Mouse (Mus musculus): ENCODE results near the gene Cpm.

Cpm gene

DNA sequence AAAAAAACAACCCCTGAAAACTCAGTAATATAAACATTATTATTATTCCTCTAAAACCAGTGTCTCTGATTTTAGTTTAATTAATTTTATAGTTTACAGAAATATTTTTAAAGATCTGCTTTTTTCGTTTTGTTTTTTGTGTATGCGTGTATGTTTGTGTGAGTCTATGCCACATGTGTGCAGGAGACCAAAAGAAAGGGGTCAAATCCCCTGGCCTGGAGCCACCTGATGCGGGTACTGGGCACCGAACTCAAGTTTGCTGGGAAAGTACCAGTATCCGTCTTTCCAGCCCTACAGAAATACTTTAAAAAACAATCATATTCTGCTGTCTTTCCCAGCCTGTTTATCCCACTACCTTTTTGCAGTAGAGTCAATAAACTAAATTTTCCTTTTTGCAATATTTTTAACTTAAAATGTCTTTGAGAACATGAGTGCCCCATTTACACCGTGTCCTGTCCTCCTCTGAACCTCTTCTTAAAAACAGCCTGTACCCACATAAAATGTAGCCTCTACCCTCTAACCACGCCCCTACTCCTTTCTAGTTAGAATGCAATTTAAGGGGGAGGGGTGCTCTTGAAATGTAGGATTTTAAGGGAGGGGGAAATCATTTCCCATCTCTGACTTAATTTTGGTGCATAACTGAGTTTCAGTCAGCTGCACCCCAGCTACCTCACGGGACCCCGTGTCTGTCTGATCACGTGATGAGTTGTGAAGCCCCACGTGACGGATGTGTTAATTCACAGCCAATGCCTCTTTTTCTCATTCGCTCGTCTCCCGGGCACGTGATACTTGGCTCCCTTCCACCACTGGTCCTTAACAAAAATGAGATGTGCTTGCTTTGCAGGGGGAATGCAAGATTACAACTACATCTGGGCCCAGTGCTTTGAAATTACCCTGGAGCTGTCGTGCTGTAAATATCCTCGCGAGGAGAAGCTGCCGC lies 46.1 kb downstream of the Cpm start:
- DNase-seq (ENCODE audit: low spot score) = peak; percentile 31

GRCm38 (mm10) chr10:117676036-117676643 lies 46.8 kb downstream of the Cpm start:
- DNase-seq (ENCODE audit: low spot score) = no peak

GRCm38 (mm10) chr10:117676644-117677313 lies 47.5 kb downstream of the Cpm start:
- DNase-seq (ENCODE audit: low spot score) = no peak

DNA sequence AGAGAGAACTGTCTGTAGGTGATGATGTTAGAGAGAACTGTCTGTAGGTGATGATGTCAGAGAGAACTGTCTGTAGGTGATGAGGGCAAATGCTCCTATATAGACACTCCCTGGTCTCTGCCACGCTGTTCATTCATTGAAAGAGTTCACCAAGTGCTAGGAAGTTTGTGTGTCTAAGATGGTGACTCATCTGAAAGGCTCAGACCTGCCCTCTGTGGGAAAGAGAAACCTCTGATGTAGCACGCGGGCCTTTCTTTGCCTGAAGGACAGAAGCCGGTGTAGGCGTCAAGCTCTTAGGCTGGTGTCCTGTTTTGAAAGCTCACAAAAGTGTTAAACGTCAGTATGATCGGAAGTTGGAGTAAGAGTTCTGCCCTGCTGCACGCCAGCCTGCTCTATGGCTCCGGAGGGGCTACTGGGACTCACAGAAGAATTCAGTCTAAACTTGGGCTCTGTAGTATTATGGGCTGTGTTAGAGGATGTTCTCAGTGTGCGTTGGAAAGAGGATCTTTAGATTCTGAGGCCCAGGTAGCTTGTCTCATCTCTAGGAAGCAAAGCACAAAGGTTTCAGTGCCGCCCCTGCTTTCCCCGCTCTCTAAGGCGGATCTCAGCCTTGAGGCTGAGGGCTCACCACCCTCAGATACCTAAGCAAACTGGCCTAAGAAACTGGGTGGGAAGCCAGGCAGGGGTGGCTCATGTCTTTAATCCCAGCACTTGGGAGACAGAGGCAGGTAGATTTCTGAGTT lies 48.4 kb downstream of the Cpm start:
- DNase-seq (ENCODE audit: low spot score) = no peak

- DNase-seq (ENCODE audit: low spot score) = no peak
Observed at GRCm38 (mm10) chr10:117678357-117678756, 49.1 kb downstream of the Cpm start.

GRCm38 (mm10) chr10:117679029-117679686 lies 49.9 kb downstream of the Cpm start:
- no peak for DNase-seq (ENCODE audit: low spot score)

GRCm38 (mm10) chr10:117679963-117680473 lies 50.7 kb downstream of the Cpm start:
- no peak for DNase-seq (ENCODE audit: low spot score)

DNA sequence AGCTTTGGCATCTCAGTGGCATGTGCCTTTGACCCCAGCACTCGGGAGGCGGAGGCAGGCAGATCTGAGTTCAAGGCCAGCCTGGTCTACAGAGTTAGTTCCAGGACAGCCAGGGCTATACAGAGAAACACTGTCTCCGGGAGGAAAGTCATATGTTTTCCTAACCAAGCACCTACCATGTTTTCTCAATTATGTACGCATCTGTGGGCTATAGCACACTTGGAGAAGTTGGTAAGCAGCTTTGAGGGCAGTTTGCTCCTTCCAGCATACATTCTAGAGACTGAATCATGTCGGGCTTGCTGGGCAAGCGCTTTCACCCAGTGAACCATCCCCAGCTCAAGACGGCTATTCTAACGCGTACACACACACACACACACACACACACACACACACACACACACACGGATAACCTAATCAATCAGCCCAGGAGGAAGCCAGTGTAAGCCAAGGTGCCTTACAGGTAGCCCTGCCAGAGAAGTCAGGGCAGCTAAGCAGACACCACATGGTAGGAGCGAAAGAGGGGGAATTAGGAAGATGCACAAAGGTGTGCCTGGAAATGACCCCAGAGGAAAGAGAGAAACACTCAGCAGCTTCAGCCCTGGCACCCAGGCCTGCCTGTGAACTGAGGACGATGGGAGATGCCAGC lies 51.7 kb downstream of the Cpm start:
- no peak for DNase-seq (ENCODE audit: low spot score)

DNA sequence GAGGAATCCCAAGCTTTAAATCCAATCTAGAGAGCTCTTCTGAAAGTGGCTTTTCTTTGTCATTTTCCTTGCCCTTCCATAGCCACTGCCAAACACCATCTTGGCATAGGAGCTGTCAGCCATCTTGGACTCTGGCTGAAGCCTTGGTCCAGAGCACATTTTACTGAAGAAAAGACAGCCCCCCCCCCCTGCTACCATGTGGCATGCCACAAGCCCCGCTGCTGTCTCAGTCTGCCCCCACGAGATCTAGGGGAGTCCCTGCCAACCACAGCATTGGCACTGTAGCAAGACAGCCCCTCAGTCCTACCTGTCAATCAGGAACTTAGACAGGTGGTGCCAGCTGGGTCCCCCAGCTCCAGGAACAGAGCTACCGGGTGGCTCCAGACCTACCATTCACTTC lies 52.2 kb downstream of the Cpm start:
- no peak for DNase-seq (ENCODE audit: low spot score)

DNA sequence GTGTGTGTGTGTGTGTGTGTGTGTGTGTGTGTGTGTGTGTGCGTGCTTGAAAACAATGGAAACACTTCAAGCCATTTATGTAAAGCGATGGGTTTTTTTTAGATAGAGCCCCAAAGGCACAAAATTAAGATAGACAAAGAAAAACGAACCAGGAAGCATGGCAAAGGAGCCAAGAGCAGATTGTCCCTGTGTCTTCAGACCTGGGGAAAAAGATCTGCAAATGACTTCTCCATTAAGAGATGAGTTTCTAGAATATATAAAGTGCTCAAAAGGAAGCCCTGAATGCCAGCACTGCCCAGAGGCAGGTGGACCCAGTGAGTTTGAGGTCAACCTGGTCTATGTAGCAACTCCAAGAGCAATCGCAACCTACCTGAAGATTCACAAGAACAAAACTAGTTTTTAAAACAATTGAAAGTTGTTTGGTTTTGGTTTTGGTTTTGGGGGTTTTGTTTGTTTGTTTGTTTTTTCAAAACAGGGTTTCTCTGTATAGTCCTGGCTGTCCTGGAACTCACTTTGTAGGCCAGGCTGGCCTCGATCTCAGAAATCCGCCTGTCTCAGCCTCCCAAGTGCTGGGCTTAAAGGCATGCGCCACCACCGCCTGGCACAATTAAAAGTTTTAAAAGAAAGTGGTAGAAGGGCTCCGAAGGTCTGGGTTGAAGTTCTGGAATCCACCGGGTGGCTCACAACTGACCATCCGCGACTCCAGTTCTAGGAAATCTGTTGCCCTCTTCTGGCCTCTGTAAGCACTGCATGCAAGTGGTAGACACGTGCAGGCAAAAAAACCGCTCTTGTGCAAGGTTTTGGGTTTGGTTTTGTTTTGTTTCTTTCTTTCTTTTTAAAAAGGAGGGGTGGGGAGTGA lies 52.9 kb downstream of the Cpm start:
- DNase-seq (ENCODE audit: low spot score) = no peak

DNA sequence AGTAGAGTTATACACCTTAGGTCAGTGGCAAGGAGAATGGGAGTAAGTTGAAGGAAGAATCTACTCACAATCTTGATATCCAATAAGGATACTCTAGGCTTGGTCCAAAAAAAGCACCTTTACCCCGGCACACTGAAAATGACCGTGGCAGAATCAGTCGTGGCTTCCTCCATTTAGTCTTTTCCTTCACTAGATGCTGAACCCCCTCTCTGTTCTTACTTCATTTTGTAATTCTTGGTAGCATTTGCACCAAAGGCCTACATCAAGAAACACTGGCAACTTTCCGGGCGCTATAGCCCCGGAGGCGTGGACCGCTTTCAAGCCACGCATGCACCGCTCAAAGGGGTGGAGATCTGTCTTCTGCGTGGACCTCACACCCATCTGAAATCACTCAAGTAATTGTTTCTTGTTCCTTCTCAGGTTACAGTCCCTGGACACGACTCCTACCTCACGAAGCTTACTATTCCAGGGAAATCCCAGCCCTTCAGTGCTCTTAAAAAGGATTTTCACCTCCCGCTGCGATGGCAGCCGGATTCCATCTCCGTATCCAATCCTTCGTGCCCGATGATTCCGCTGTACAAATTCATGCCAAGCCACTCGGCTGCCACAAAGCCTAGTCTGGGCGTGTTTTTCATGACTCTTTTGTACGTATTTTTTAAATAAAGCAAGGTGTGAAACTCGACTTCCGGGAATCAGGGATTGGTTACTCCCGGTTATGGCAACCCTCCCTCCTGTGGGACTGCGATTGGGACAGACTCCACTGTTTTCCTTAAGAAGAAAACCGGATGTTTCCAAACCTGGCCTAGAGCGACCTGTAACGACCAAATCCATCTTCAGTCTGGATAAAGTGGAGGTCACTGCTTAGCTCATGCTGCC lies 53.8 kb downstream of the Cpm start:
- no peak for DNase-seq (ENCODE audit: low spot score)

- no peak for DNase-seq (ENCODE audit: low spot score)
Observed at GRCm38 (mm10) chr10:117683734-117684037, 54.4 kb downstream of the Cpm start.

DNA sequence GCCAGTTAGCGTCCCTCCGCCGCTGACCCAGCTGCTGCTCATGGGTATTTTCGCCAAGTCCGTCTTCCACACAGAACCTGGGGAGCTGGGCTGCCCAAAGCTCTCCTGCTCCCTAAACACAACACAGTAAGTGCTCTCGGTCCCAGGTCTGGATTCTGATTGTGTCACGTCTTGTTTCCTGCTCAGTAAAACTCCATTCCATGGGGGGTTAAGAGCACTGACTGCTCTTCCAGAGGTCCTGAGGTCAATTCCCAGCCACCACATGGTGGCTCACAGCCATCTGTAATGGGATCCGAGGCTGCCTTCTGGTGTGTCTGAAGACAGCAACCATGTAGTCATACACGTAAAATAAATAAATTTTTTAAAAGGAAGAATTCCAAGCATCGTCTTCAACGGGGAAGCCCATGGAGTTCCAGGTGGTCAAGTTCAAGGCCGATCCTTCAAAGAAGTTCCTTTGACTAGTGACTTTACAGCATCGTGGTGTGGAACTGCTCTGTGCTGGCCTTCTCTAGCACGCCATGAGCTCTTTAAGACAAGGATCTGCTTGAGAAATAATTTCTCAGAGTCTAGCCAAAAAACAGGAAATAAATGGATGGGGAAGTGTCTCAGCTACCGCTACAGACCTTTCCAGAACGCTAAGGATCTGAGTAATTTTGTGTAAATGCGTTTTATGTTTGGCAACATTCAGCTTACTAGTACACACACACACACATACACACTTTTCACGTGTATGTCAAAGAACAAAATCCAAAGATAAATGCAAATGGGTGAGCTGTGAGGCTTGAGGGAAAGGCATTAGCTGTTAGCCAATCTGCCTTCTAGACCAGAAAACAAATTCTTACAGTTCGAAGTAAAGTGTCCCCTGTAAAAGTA lies 55.2 kb downstream of the Cpm start:
- DNase-seq (ENCODE audit: low spot score) = no peak

DNA sequence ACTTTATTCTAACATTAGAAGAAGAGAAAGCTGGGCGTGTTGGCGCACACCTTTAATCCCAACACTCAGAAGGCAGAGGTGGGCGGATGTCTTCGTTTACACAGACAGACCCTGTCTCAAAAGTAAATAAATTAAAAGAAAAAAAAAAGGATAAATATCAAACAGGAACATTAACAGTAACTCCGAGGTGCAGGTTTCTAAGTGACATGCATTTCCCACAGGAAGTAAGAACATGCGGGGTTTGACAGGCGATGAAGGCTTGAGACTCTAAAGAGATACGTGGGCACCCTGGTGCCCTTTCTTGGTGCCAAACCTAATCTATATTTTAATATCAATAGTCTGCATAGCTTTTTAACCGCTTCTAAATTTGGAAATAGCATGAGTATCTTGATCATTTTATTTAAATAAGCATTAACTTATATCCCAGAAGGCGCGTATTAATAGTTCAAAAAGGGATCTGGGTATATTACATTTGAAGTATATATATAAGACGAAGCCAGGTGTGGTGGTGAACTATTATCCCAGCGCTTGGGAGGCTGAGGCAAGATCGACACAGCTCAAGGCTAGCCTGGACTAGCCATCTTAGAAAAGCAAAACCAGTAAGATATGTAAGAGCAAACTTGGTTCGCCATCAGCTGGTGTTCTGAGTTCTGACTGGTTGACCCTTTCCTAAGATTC lies 56.0 kb downstream of the Cpm start:
- DNase-seq (ENCODE audit: low spot score) = no peak

- DNase-seq (ENCODE audit: low spot score) = no peak
Observed at GRCm38 (mm10) chr10:117685849-117686591, 56.7 kb downstream of the Cpm start.

DNA sequence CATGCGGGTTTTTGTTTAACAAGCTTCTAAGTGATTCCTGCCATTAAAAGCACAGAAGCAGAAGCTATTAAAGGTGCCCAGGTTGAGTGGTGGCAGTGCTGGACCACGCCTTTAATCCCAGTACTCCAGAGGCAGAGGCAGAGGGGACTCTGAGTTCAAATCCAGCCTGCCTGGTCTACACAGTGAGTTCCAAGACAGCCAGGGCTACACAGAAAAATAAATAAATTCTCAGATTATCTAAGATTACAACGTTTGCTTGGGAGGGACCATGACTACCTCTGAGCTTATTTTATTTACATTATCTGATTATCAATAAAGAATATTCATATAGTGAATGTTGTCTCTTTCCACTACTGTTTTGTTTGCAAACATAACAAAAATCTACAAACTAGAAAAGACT lies 57.7 kb downstream of the Cpm start:
- no peak for DNase-seq (ENCODE audit: low spot score)

- no peak for DNase-seq (ENCODE audit: low spot score)
Observed at GRCm38 (mm10) chr10:117687577-117687976, 58.3 kb downstream of the Cpm start.

All from ovary, postnatal 36 days (tissue).